Mouse (Mus musculus): Measurements from ENCODE around the gene Mmp2.

The Mmp2 gene

GRCm38 (mm10) chr8:92896611-92897010 lies 69.5 kb downstream of the Mmp2 start:
- DNase-seq: no peak

- no peak for DNase-seq
Measured at GRCm38 (mm10) chr8:92897794-92898193, 70.7 kb downstream of the Mmp2 start.

- DNase-seq: no peak
Measured at GRCm38 (mm10) chr8:92899590-92899989, 72.5 kb downstream of the Mmp2 start.

GRCm38 (mm10) chr8:92901107-92901506 lies 74.0 kb downstream of the Mmp2 start, which contains the start of gene Capns2:
Gene Capns2 (plus strand): TSS chr8:92901407.
- DNase-seq: no peak

- no peak for DNase-seq
Measured at GRCm38 (mm10) chr8:92902981-92903380, 75.9 kb downstream of the Mmp2 start.
